Mouse (Mus musculus): ENCODE measurements around the gene Trub1. TPM values are rescaled to one million over a fixed set of nuclear protein-coding genes. Genes with fewer than 3 reads are reported as not detected.

Trub1 gene
- polyA plus RNA-seq, 1 experiment, result 8.1 TPM

DNA sequence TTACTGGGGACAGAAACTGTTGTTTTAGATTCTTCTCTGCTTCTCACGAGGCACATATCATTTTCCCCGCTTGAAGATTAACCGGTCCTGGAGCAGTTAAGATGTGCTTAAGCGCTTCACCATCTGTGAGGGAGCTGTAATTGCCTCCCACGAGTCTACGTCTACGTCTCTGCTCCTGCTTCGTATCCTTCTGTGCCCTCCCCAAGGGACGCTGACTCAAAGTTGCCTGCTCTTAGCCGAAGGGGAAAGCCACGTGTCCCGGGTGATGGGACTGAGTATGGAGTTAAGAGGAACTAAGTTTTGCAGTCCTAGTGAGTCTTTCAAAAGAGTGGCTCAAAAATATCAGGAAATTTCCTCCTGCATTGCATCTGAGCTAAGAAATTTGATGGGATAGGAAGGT is 18.3 kb downstream of the Trub1 start:
- H3K36me3 ChIP-seq (ENCODE audit: control insufficient read depth, insufficient read depth, low read length), result no peaks in the 10 kb centered on the region
- no peak for DNase-seq
- no peaks in the 10 kb centered on the region for H3K4me1 ChIP-seq (replicated peaks; ENCODE audit: control insufficient read depth, insufficient read depth, low read length)
- H3K27ac ChIP-seq (ENCODE audit: control insufficient read depth, insufficient read depth, low read length), result no peak overlapping the region
- no peaks in the 10 kb centered on the region for H3K27me3 ChIP-seq (ENCODE audit: control insufficient read depth, insufficient read depth, low read length)
- H3K4me3 ChIP-seq (ENCODE audit: control insufficient read depth, insufficient read depth, low read length), result no peak overlapping the region
- WGBS, result 95% methylated on average over 12 of the region's 12 CpGs
- TF ChIP-seq CTCF (IDR thresholded peaks at IDR 0.05; ENCODE audit: borderline replicate concordance, control insufficient read depth, extremely low read depth, insufficient read depth, low read length, poor library complexity), result no peak
- no peak for TF ChIP-seq POLR2A (IDR thresholded peaks at IDR 0.05; ENCODE audit: control insufficient read depth, extremely low read depth, insufficient read depth, low read length, poor library complexity)

DNA sequence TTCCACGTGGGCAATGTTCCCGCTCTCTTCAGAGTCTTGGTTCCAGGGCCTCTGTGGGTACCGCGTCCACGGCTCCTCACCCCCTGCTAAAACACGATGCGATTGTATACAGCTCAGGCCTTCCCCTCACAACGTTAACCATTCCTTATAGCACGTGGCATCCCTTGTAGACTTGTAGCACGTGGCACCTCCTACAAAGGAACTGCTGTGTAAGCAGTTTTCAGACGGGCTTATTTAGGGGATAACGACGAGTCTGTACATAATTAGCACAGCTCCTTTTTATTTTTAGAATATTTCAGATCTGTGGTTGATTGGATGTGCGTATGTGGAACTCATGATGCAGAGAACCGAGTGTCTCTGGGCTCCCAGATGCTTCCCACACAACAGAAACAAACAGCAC is 19.5 kb downstream of the Trub1 start:
- WGBS, result 95% methylated on average over 15 of the region's 15 CpGs
- H3K4me1 ChIP-seq (replicated peaks; ENCODE audit: control insufficient read depth, insufficient read depth, low read length), result no peaks in the 10 kb centered on the region; the same call in 1 of the 2 replicates
- H3K27me3 ChIP-seq (ENCODE audit: control insufficient read depth, insufficient read depth, low read length), result no peaks in the 10 kb centered on the region
- no peak overlapping the region for H3K4me3 ChIP-seq (ENCODE audit: control insufficient read depth, insufficient read depth, low read length)
- no peak for DNase-seq
- H3K27ac ChIP-seq (ENCODE audit: control insufficient read depth, insufficient read depth, low read length), result no peak overlapping the region
- TF ChIP-seq CTCF (IDR thresholded peaks at IDR 0.05; ENCODE audit: borderline replicate concordance, control insufficient read depth, extremely low read depth, insufficient read depth, low read length, poor library complexity), result no peak
- TF ChIP-seq POLR2A (IDR thresholded peaks at IDR 0.05; ENCODE audit: control insufficient read depth, extremely low read depth, insufficient read depth, low read length, poor library complexity), result no peak
- no peaks in the 10 kb centered on the region for H3K36me3 ChIP-seq (ENCODE audit: control insufficient read depth, insufficient read depth, low read length)

DNA sequence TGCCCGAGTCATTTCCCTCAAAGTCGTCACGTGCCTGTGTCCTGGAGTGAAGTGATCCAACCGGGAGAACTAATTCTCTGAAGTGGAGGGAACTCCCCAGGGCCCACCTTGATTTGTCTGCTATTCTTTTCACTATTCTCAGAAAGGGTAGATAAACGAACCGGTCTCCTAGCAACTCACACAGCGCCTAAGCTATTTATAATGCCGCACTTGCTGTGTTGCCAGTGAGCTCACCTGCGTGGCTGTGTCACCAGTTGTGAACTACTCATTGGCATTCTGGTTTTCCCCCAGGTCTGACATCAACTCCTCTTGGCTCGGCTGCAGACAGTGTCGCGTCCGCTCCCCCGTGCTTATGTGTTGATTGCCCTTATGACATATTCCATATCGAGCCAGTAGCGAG is 20.6 kb downstream of the Trub1 start:
- H3K4me1 ChIP-seq (replicated peaks; ENCODE audit: control insufficient read depth, insufficient read depth, low read length), result peaks cover 3% of the 10 kb centered on the region
- no peaks in the 10 kb centered on the region for H3K36me3 ChIP-seq (ENCODE audit: control insufficient read depth, insufficient read depth, low read length)
- no peak for DNase-seq
- H3K4me3 ChIP-seq (ENCODE audit: control insufficient read depth, insufficient read depth, low read length), result no peak overlapping the region
- TF ChIP-seq POLR2A (IDR thresholded peaks at IDR 0.05; ENCODE audit: control insufficient read depth, extremely low read depth, insufficient read depth, low read length, poor library complexity) (no peak), CTCF (IDR thresholded peaks at IDR 0.05; ENCODE audit: borderline replicate concordance, control insufficient read depth, extremely low read depth, insufficient read depth, low read length, poor library complexity) (no peak)
- no peaks in the 10 kb centered on the region for H3K27me3 ChIP-seq (ENCODE audit: control insufficient read depth, insufficient read depth, low read length)
- H3K27ac ChIP-seq (ENCODE audit: control insufficient read depth, insufficient read depth, low read length), result no peak overlapping the region
- WGBS, result 92% methylated on average over 16 of the region's 16 CpGs

DNA sequence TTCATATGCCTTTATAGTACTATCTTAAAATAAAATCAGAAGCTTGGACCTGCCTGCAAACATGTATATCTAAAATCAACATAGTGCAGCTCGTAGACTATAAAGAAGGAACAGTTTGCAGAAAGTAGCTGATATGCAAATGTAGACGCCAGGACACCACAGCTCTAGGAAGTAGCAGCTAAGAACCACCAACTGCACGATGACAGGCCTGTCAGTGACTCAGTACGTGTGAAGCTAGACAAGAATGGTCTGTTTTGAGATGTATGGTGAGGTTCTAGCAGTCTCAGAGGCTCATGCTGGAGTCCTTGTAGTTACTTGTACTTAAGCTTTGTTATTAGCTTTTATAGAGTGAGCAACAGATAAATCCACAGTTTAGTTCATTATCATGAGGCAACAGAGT is 22.6 kb downstream of the Trub1 start:
- H3K4me1 ChIP-seq (replicated peaks; ENCODE audit: control insufficient read depth, insufficient read depth, low read length), result peaks cover 3% of the 10 kb centered on the region
- H3K4me3 ChIP-seq (ENCODE audit: control insufficient read depth, insufficient read depth, low read length), result no peak overlapping the region
- no peaks in the 10 kb centered on the region for H3K36me3 ChIP-seq (ENCODE audit: control insufficient read depth, insufficient read depth, low read length)
- no peak for DNase-seq
- H3K27me3 ChIP-seq (ENCODE audit: control insufficient read depth, insufficient read depth, low read length), result no peaks in the 10 kb centered on the region
- WGBS, result 90% methylated on average over 4 of the region's 4 CpGs
- H3K27ac ChIP-seq (ENCODE audit: control insufficient read depth, insufficient read depth, low read length), result no peak overlapping the region
- TF ChIP-seq CTCF (IDR thresholded peaks at IDR 0.05; ENCODE audit: borderline replicate concordance, control insufficient read depth, extremely low read depth, insufficient read depth, low read length, poor library complexity) (no peak), POLR2A (IDR thresholded peaks at IDR 0.05; ENCODE audit: control insufficient read depth, extremely low read depth, insufficient read depth, low read length, poor library complexity) (no peak)

DNA sequence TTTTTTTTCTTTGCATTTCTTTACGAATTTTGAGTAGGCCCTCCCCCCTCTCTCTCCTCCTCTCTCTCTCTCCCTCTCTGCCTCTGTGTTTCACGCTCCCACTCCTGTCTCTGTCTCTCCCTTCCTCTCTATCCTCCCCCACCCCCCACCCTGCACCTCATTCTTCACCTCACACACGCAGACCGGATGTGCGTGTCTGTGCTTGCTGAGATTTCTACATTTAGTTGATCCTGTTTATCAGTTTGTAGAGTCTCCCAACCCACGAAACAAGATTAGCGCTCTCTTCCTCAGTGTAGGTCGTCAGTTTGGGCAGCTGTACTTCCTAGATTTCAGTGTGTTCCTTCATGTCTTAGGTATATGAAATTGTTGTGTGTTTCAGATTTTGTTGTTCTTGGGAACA is 24.6 kb downstream of the Trub1 start:
- H3K4me1 ChIP-seq (replicated peaks; ENCODE audit: control insufficient read depth, insufficient read depth, low read length), result peaks cover 3% of the 10 kb centered on the region
- TF ChIP-seq POLR2A (IDR thresholded peaks at IDR 0.05; ENCODE audit: control insufficient read depth, extremely low read depth, insufficient read depth, low read length, poor library complexity), result no peak
- TF ChIP-seq CTCF (IDR thresholded peaks at IDR 0.05; ENCODE audit: borderline replicate concordance, control insufficient read depth, extremely low read depth, insufficient read depth, low read length, poor library complexity), result no peak
- DNase-seq, result no peak
- no peaks in the 10 kb centered on the region for H3K27me3 ChIP-seq (ENCODE audit: control insufficient read depth, insufficient read depth, low read length)
- WGBS, result 52% methylated on average over 8 of the region's 8 CpGs
- H3K36me3 ChIP-seq (ENCODE audit: control insufficient read depth, insufficient read depth, low read length), result no peaks in the 10 kb centered on the region
- no peak overlapping the region for H3K4me3 ChIP-seq (ENCODE audit: control insufficient read depth, insufficient read depth, low read length)
- H3K27ac ChIP-seq (ENCODE audit: control insufficient read depth, insufficient read depth, low read length), result no peak overlapping the region

DNA sequence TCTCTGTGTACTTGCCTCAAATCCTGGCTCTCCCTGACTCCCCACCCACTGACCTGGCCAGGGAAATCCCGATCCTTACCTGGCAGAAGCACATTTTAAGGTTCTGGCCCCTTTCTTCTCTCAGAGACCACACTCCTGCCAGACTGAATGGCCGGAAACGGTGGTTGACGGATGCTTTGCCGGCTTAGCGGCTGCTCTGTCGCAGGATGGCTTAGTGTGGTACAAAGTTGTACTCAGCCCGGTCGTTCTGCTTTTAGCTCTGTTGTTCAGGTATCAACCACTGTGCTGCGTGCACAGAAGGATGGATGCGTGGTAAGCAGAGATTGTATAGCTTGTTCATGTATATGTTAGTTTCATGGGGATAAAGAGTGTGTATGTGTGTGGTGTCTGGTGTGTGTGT is 25.3 kb downstream of the Trub1 start:
- Histone ChIP-seq H3K27me3 (ENCODE audit: control insufficient read depth, insufficient read depth, low read length) (no peaks in the 10 kb centered on the region), H3K4me3 (ENCODE audit: control insufficient read depth, insufficient read depth, low read length) (no peak overlapping the region), H3K36me3 (ENCODE audit: control insufficient read depth, insufficient read depth, low read length) (no peaks in the 10 kb centered on the region), H3K27ac (ENCODE audit: control insufficient read depth, insufficient read depth, low read length) (peak overlapping the region; percentile 23; the same call in 1 of the 2 replicates), H3K4me1 (replicated peaks; ENCODE audit: control insufficient read depth, insufficient read depth, low read length) (peaks cover 3% of the 10 kb centered on the region)
- no peak for DNase-seq
- TF ChIP-seq CTCF (IDR thresholded peaks at IDR 0.05; ENCODE audit: borderline replicate concordance, control insufficient read depth, extremely low read depth, insufficient read depth, low read length, poor library complexity) (no peak), POLR2A (IDR thresholded peaks at IDR 0.05; ENCODE audit: control insufficient read depth, extremely low read depth, insufficient read depth, low read length, poor library complexity) (no peak)
- WGBS, result 77% methylated on average over 11 of the region's 11 CpGs
